Mouse (Mus musculus) heart, adult 2 months (tissue): Measurements from ENCODE around the gene Ambp. TPM values are rescaled to one million over a fixed set of nuclear protein-coding genes. Genes with fewer than 3 reads are reported as not detected.

Source experiments
- DNase-seq, 2 experiments: peaks; one replicate each; pipeline ENCODE4 v3.0.0; 2021
- H3K27ac ChIP-seq: fragments of 200-600 bp; 2 replicates; pipeline ENCODE4 v1.8.1; 2022
- H3K27me3 ChIP-seq: fragments of 200-500 bp; 2 replicates; pipeline ENCODE4 v1.6.1; 2012; ENCODE audit warnings: mild to moderate bottlenecking, low read length, inconsistent platforms, mixed read lengths; ENCODE audit not compliant: control insufficient read depth, insufficient read depth
- H3K36me3 ChIP-seq: fragments of 200-500 bp; 2 replicates; pipeline ENCODE4 v1.6.1; 2012; ENCODE audit warnings: low read length, inconsistent platforms; ENCODE audit not compliant: control insufficient read depth, insufficient read depth
- H3K4me1 ChIP-seq: fragments of 200-500 bp; 2 replicates; pipeline ENCODE4 v1.6.1; 2011; ENCODE audit warnings: low read length; ENCODE audit not compliant: control insufficient read depth, insufficient read depth
- H3K4me3 ChIP-seq: fragments of 200-600 bp; 2 replicates; pipeline ENCODE4 v1.8.1; 2022
- H3K79me2 ChIP-seq: fragments of 200-500 bp; replicated peaks from 2 replicates; pipeline ENCODE4 v1.6.1; 2012; ENCODE audit warnings: mild to moderate bottlenecking, inconsistent platforms, low read length, moderate library complexity, mixed read lengths; ENCODE audit not compliant: control insufficient read depth, insufficient read depth
- H3K9ac ChIP-seq: fragments of 200-500 bp; 2 replicates; pipeline ENCODE4 v1.6.1; 2012; ENCODE audit warnings: low read depth, mild to moderate bottlenecking, control low read depth, inconsistent platforms, low read length, mixed read lengths
- CTCF ChIP-seq: fragments of 200-600 bp; IDR thresholded peaks from 2 replicates; pipeline ENCODE4 v1.8.1; 2022; ENCODE audit warnings: antibody characterized with exemption, mild to moderate bottlenecking, moderate library complexity
- EP300 ChIP-seq: fragments of 200-500 bp; IDR thresholded peaks from 2 replicates; pipeline ENCODE4 v1.6.1; 2011; ENCODE audit warnings: low read depth, low read length, control low read depth; ENCODE audit not compliant: insufficient read depth
- POLR2A ChIP-seq: fragments of 200-500 bp; IDR thresholded peaks from 2 replicates; pipeline ENCODE4 v1.6.1; 2011; ENCODE audit warnings: mild to moderate bottlenecking, low read depth, low read length, control low read depth; ENCODE audit not compliant: insufficient read depth
- WGBS: fragments of 180-500 bp; shearing (Covaris S2); methylation state at CpG from one replicate; pipeline ENCODE4 v1.1.7; 2018; 5-methylcytosine and 5-hydroxymethylcytosine counted together
- intact Hi-C: fragments of 180-260 bp; cut with DNase I; formaldehyde crosslinking; loops from one replicate; pipeline ENCODE4 v1.15.1; 2025
- polyA plus RNA-seq: library from polyadenylated mRNA; depleted of rRNA; stranded (reverse); fragments of >200 nt; gene quantifications from 2 replicates; pipeline ENCODE4 v1.2.3, GENCODE M21; 2012
- total RNA-seq, 2 experiments: library from RNA; stranded (reverse); gene quantifications; 2 replicates each; pipeline ENCODE4 v1.2.3; 2021

Gene Ambp
- total and polyA plus RNA-seq, 3 experiments: not detected

GRCm38 (mm10) chr4:63147268-63147667 is 7.3 kb downstream of the Ambp start:
- H3K4me1 ChIP-seq: no peaks in the 10 kb centered on the region
- H3K4me3 ChIP-seq: no peak overlapping the region
- no peak overlapping the region for H3K27ac ChIP-seq
- H3K36me3 ChIP-seq: no peaks in the 10 kb centered on the region
- H3K79me2 ChIP-seq: no peaks in the 10 kb centered on the region
- TF ChIP-seq POLR2A: no peak
- TF ChIP-seq CTCF: peak; percentile 12; the same call in 1 of the 2 replicates
- no peaks in the 10 kb centered on the region for H3K27me3 ChIP-seq
- WGBS: 93% methylated on average over 6 of the region's 6 CpGs
- no peak for DNase-seq
- no peak overlapping the region for H3K9ac ChIP-seq
- intact Hi-C loops: no loop called here

DNA sequence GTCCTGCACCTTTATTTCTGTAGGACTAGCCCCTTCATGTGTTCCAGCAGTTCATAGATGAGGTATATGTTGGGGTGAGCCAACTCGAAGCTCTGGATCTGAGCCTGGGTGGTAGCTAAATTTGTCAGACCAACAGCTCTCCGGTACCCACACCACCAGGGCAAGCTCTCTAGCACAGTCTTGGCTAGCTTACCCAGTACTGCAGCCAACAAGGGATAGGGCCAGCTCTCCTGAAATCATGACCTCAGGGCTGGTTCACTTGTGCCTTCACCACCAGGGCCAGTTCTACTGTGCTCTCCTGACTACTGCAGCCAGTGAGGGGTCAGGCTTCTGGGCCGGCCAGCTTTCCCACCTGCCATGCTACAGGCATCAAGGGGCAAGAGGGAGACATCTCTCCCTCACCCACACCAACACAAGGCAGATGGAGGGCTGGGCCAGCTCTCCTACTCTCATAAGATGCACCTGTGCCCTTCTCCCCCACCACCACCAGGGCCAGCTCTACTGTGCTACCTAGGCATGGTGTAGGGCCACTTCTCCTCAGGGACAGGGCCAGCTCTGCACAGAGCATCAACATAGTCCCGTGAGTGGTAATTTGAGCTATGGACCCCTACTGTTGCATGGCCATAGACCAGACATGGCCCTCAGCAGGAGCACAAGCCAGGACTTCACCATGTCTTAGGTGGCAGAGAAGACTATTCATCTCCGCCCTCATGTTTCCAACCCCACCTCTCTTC is 24.5 kb downstream of the Ambp start:
- Histone ChIP-seq H3K27ac (no peak overlapping the region), H3K4me1 (peaks cover 3% of the 10 kb centered on the region; the same call in 1 of the 2 replicates), H3K27me3 (no peaks in the 10 kb centered on the region), H3K79me2 (no peaks in the 10 kb centered on the region), H3K36me3 (no peaks in the 10 kb centered on the region), H3K4me3 (no peak overlapping the region), H3K9ac (no peak overlapping the region)
- intact Hi-C loops: no loop called here
- 68% methylated on average over 5 of the region's 5 CpGs for WGBS
- DNase-seq: peak; percentile 44 to 74
- TF ChIP-seq EP300 (0 out of 2 replicates have a peak, but pooled peaks have one; percentile 36), POLR2A (no peak), CTCF (peak; percentile 41)

DNA sequence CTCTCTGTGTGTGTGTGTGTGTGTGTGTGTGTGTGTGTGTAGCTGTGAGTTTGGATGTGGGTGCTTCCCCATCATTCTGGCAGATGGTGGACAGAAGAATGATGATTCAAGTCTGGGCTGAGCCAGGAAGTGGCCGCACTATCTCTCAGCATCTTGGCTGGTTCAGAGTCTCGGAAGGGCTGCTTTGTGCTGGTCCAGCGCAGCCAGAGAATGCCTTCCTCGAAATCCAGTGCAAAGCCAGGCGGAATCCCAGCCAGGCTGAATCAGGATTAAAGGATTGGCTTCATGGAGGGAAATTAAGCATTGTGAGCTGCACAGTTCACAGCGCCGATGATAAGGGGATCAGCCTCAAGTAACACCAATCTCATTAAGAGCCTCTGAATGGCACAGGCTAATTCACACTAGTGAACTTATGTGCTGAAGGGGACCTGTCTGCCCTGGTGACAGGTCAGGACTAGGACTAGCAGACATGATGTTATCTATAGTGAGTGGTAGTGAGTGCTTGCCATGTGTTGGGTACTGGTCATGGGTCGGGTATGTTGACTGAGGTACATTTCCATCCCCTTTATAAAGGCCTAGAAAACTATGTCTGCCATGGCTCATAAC is 29.6 kb downstream of the Ambp start:
- no peak overlapping the region for H3K4me3 ChIP-seq
- H3K4me1 ChIP-seq: no peaks in the 10 kb centered on the region
- intact Hi-C loops: no loop called here
- H3K27ac ChIP-seq: no peak overlapping the region
- H3K79me2 ChIP-seq: no peaks in the 10 kb centered on the region
- WGBS: 74% methylated on average over 8 of the region's 8 CpGs
- no peak overlapping the region for H3K9ac ChIP-seq
- peak in 1 of 2 experiments; percentile 8 for DNase-seq
- no peaks in the 10 kb centered on the region for H3K27me3 ChIP-seq
- H3K36me3 ChIP-seq: no peaks in the 10 kb centered on the region
- TF ChIP-seq POLR2A (no peak), CTCF (no peak), EP300 (no peak)

DNA sequence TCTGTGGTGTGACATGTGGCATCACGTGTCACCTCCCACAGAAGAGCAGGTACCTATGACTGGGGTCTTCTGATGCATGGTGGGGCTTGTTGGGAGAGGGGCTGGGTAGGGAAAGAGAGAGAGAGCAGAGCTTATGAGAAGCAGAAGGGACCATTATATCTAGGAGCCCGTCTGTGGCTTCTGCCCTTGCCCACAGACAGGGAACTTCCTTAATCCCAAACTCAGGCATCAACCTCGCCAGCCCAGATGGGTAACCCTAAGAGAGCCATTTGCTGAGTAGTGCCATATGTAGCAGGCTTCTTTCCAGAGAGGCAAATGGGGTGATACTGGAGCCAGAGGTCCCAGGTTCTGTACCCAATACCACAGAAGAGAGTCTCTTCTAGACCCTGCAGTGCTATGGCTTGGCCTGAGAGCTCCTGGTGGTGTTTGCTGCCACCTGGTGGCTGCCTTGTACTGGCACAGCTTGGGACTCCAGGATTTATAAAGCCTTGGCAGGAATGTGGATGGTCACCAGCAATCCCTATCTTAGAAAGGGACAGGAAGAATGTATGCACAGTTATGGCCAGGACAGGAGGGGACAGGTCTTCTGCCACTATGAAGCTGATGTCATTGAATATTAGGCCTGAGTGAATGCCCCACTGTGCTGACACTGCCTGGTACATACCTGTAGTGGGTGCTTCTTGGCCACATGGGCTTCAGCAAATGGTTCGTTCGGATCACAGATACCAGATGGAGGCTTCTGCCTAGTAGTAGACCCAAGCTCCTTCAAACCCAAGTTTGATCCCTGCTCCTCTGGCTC is 35.8 kb downstream of the Ambp start:
- intact Hi-C loops: loop anchor here (1.0 to 2.0 kb wide), 4 partner anchors 174 to 339 kb away; no protein-coding TSS in a partner anchor
- Histone ChIP-seq H3K9ac (no peak overlapping the region), H3K27ac (no peak overlapping the region), H3K4me3 (no peak overlapping the region), H3K36me3 (no peaks in the 10 kb centered on the region), H3K27me3 (no peaks in the 10 kb centered on the region), H3K79me2 (no peaks in the 10 kb centered on the region), H3K4me1 (no peaks in the 10 kb centered on the region)
- 92% methylated on average over 5 of the region's 5 CpGs for WGBS
- TF ChIP-seq CTCF (peak; percentile 99), POLR2A (no peak), EP300 (peak; percentile 76; the same call in 1 of the 2 replicates)
- peak; percentile 75 to 84 for DNase-seq

DNA sequence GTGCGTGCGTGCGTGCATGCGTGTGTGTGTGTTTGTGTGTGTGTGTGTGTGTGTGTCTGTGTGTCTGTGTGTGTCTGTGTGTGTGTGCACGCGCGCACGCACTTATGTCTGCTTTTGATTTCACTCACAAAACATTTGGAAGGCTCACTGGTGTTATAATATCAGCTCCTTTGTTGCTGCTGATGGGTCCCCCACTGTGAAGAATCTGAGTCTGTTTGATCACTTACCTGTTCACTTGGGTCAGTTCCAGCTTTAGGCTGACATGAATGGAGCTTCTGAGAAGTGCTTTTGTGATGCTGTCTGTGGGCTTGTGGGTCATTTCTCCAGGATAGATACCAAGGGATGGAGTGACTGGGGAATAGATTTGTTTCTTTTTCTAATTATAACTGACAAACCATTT is 48.9 kb downstream of the Ambp start:
- TF ChIP-seq CTCF: no peak
- TF ChIP-seq EP300: no peak
- no peak for TF ChIP-seq POLR2A
- H3K36me3 ChIP-seq: no peaks in the 10 kb centered on the region
- H3K27me3 ChIP-seq: no peaks in the 10 kb centered on the region
- WGBS: 96% methylated on average over 8 of the region's 8 CpGs
- H3K4me1 ChIP-seq: no peaks in the 10 kb centered on the region
- no peak for DNase-seq
- H3K9ac ChIP-seq: no peak overlapping the region
- no peaks in the 10 kb centered on the region for H3K79me2 ChIP-seq
- intact Hi-C loops: no loop called here
- H3K27ac ChIP-seq: no peak overlapping the region
- H3K4me3 ChIP-seq: no peak overlapping the region

DNA sequence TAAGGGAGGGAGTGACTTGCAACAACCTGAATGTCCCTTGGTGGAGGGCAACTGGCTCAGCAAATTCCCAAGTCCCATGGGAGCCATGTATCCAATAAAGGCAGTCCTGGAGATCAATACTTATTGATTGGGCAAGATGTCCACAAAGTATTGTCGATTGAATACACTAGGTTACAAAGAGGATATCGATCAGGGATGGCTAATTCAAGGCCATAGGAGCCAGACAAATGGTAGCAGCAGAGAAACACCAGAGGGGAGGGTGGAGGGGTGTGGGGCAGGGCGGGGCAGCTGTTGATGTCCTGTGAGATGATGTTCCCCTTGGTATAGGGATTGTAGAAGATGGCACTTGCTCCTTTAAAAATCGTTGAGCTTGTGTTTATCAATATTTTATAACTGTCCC is 52.6 kb downstream of the Ambp start:
- intact Hi-C loops: no loop called here
- no peak overlapping the region for H3K9ac ChIP-seq
- H3K27me3 ChIP-seq: no peaks in the 10 kb centered on the region
- H3K4me1 ChIP-seq: no peaks in the 10 kb centered on the region; the same call in 1 of the 2 replicates
- TF ChIP-seq POLR2A (no peak), EP300 (no peak), CTCF (no peak)
- no peaks in the 10 kb centered on the region for H3K36me3 ChIP-seq
- no peak overlapping the region for H3K27ac ChIP-seq
- no peaks in the 10 kb centered on the region for H3K79me2 ChIP-seq
- 92% methylated on average over 4 of the region's 4 CpGs for WGBS
- DNase-seq: no peak
- no peak overlapping the region for H3K4me3 ChIP-seq
